Comparison of ENCODE assay signal across 8 mouse cellular contexts in genomic region chr17:27857649-27858475, GRCm38 (mm10). TPM values are rescaled to one million over a fixed set of nuclear protein-coding genes. Genes with fewer than 3 reads are reported as not detected.
DNase-seq lines count a peak whose midpoint lies in the region; ATAC-seq and TF ChIP-seq lines count a peak whose summit lies in the region.

No protein-coding gene starts in this region.

- no peaks in the 10 kb centered on the region for H3K27me3 ChIP-seq in G1E (ENCODE audit: insufficient read depth, low read length)
- no peaks in the 10 kb centered on the region for H3K27me3 ChIP-seq in liver, postnatal 0 days (ENCODE audit: insufficient read depth, low read length)

- ATAC-seq in G1E (ENCODE audit: extremely low read depth, insufficient number of reproducible peaks, low FRiP score, poor library complexity, severe bottlenecking) = peak; percentile 25
- ATAC-seq in granulocyte monocyte progenitor cell, adult 5-6 weeks (replicated peaks; ENCODE audit: poor library complexity, severe bottlenecking) = 0 out of 2 replicates have a peak, but pooled peaks have one; percentile 23
- peak; percentile 34 for ATAC-seq in liver, postnatal 0 days

- peak overlapping the region; percentile 97 for H3K4me2 ChIP-seq in liver, postnatal 0 days (ENCODE audit: low read depth, low read length)

- peak overlapping the region; percentile 98 for H3K4me3 ChIP-seq in G1E (ENCODE audit: low read depth, low read length)
- peak overlapping the region; percentile 98 for H3K4me3 ChIP-seq in liver, postnatal 0 days (ENCODE audit: low read depth, low read length)

- H3K27ac ChIP-seq in liver, postnatal 0 days (ENCODE audit: low read depth) = peak overlapping the region; percentile 90

- DNase-seq in B cell, adult 2 months = peak; percentile 9 to 12
- peak; percentile 35 for DNase-seq in G1E (ENCODE audit: low spot score)
- DNase-seq in liver, postnatal 0 days = peak; percentile 31
- no peak for DNase-seq in right cerebral cortex, postnatal 14 days
- no peak for DNase-seq in testis, postnatal 10 days (ENCODE audit: low spot score)
- DNase-seq in thymus, adult 18-20 months = no peak
- no peak for DNase-seq in right cerebral cortex, postnatal 4 days

- TF ChIP-seq CTCF in G1E (IDR thresholded peaks at IDR 0.05; ENCODE audit: low read depth, low read length) = no peak
- TF ChIP-seq CTCF in liver, postnatal 0 days (IDR thresholded peaks at IDR 0.05; ENCODE audit: low read depth) = no peak

- TF ChIP-seq EP300 in liver, postnatal 0 days (IDR thresholded peaks at IDR 0.05; ENCODE audit: low read depth) = no peak; the same call in 1 of the 2 replicates

- no peaks in the 10 kb centered on the region for H3K9me3 ChIP-seq in G1E (replicated peaks)
- H3K9me3 ChIP-seq in liver, postnatal 0 days (ENCODE audit: low read length) = no peaks in the 10 kb centered on the region

- H3K9ac ChIP-seq in liver, postnatal 0 days (replicated peaks) = peak overlapping the region; percentile 92

- peaks cover 64% of the 10 kb centered on the region for H3K36me3 ChIP-seq in G1E (replicated peaks)
- H3K36me3 ChIP-seq in liver, postnatal 0 days (replicated peaks; ENCODE audit: insufficient read depth, low read length) = peaks cover 4% of the 10 kb centered on the region; the same call in 1 of the 2 replicates

- H3K4me1 ChIP-seq in G1E (ENCODE audit: insufficient read depth, low read depth, low read length) = peaks cover 37% of the 10 kb centered on the region
- H3K4me1 ChIP-seq in liver, postnatal 0 days (ENCODE audit: insufficient read depth) = peaks cover 24% of the 10 kb centered on the region

- WGBS in liver, postnatal 0 days (ENCODE audit: insufficient replicate concordance) = 23% methylated on average over 11 of the region's 11 CpGs

RNA-seq across cellular contexts. Expression of gene Uhrf1bp1, which starts 1.6 kb away (rescaled TPM):
- total RNA-seq in G1E (2014; fragmentation: Nextera tagmentation) (18.5 and 21.0 TPM in 2 replicates), G1E (2017) (8.5 and 9.8 TPM in 2 replicates)
- polyA plus RNA-seq in G1E (2012) = 21.3 and 31.5 TPM in 2 replicates
- 13.6 and 19.4 TPM in 2 replicates for total RNA-seq in granulocyte monocyte progenitor cell, adult 5-6 weeks (2014; fragmentation: Nextera tagmentation)
- 6.7 and 6.9 TPM in 2 replicates for total RNA-seq in granulocyte monocyte progenitor cell, adult 5-6 weeks (2017)
- 1.6 and 2.2 TPM in 2 replicates for polyA plus RNA-seq in liver, postnatal 0 days (2015; fragmentation: Nextera tagmentation; extraction: Ambion mirVana)

RNA-seq across cellular contexts. Expression of gene Snrpc, which starts 19.9 kb away (rescaled TPM):
- total RNA-seq in G1E (2014; fragmentation: Nextera tagmentation) (121 and 158 TPM in 2 replicates), G1E (2017) (127 and 147 TPM in 2 replicates)
- polyA plus RNA-seq in G1E (2012) = 575 and 747 TPM in 2 replicates
- 132 and 184 TPM in 2 replicates for total RNA-seq in granulocyte monocyte progenitor cell, adult 5-6 weeks (2014; fragmentation: Nextera tagmentation)
- total RNA-seq in granulocyte monocyte progenitor cell, adult 5-6 weeks (2017) = 117 and 161 TPM in 2 replicates
- polyA plus RNA-seq in liver, postnatal 0 days (2015; fragmentation: Nextera tagmentation; extraction: Ambion mirVana) = 96.2 and 99.0 TPM in 2 replicates

RNA-seq across cellular contexts. Expression of gene D17Wsu92e, which starts 37.4 kb away (rescaled TPM):
- total RNA-seq in G1E (2014; fragmentation: Nextera tagmentation) = 84.4 and 87.4 TPM in 2 replicates
- 61.6 and 65.3 TPM in 2 replicates for total RNA-seq in G1E (2017)
- 58.6 and 60.2 TPM in 2 replicates for polyA plus RNA-seq in G1E (2012)
- 47.9 and 51.2 TPM in 2 replicates for total RNA-seq in granulocyte monocyte progenitor cell, adult 5-6 weeks (2014; fragmentation: Nextera tagmentation)
- total RNA-seq in granulocyte monocyte progenitor cell, adult 5-6 weeks (2017) = 46.3 and 50.6 TPM in 2 replicates
- 23.8 and 24.7 TPM in 2 replicates for polyA plus RNA-seq in liver, postnatal 0 days (2015; fragmentation: Nextera tagmentation; extraction: Ambion mirVana)

RNA-seq across cellular contexts. Expression of gene Anks1, which starts 51.2 kb away (rescaled TPM):
- total RNA-seq in G1E (2014; fragmentation: Nextera tagmentation) = 11.9 and 13.3 TPM in 2 replicates
- 5.8 and 6.6 TPM in 2 replicates for total RNA-seq in G1E (2017)
- 9.6 and 10.1 TPM in 2 replicates for polyA plus RNA-seq in G1E (2012)
- 49.0 and 66.4 TPM in 2 replicates for total RNA-seq in granulocyte monocyte progenitor cell, adult 5-6 weeks (2014; fragmentation: Nextera tagmentation)
- total RNA-seq in granulocyte monocyte progenitor cell, adult 5-6 weeks (2017) = 31.9 and 34.9 TPM in 2 replicates
- 2.3 and 3.0 TPM in 2 replicates for polyA plus RNA-seq in liver, postnatal 0 days (2015; fragmentation: Nextera tagmentation; extraction: Ambion mirVana)

RNA-seq across cellular contexts. Expression of gene Taf11, which starts 51.8 kb away (rescaled TPM):
- total RNA-seq in G1E (2014; fragmentation: Nextera tagmentation) = 42.4 and 57.4 TPM in 2 replicates
- total RNA-seq in G1E (2017) = 36.1 and 36.3 TPM in 2 replicates
- polyA plus RNA-seq in G1E (2012) = 41.8 and 44.2 TPM in 2 replicates
- 39.9 and 46.9 TPM in 2 replicates for total RNA-seq in granulocyte monocyte progenitor cell, adult 5-6 weeks (2014; fragmentation: Nextera tagmentation)
- 35.7 and 44.0 TPM in 2 replicates for total RNA-seq in granulocyte monocyte progenitor cell, adult 5-6 weeks (2017)
- 17.4 and 17.8 TPM in 2 replicates for polyA plus RNA-seq in liver, postnatal 0 days (2015; fragmentation: Nextera tagmentation; extraction: Ambion mirVana)

Comparison
In these comparisons a context has a peak if more than half of its experiments do, and no peak if none do; other contexts are left out.
1. DNase-seq: peak in B cell, adult 2 months (2 of 2), G1E (single experiment) and liver, postnatal 0 days (single experiment); none in right cerebral cortex, postnatal 14 days (single experiment), testis, postnatal 10 days (single experiment), thymus, adult 18-20 months (0 of 2) and right cerebral cortex, postnatal 4 days (single experiment).
2. Peak in every context shown above with its lines, with median percentiles within 50 percentile points of each other: ATAC-seq.